Mouse (Mus musculus): ENCODE data around the gene Exoc6b. TPM values are rescaled to one million over a fixed set of nuclear protein-coding genes. Genes with fewer than 3 reads are reported as not detected.
A peak's percentile ranks its signal among the peaks of the same experiment; 100 is the strongest.
"Not testable (repeated sequence)": the region's sequence is repeated elsewhere in the genome, so short reads cannot be mapped to it uniquely, and the experiment has no call there.

The Exoc6b gene
- 10 to 100 TPM; 14.0 to 16.3 TPM for total RNA-seq (2021)
- long read RNA-seq, experiment 1, full-length matches to known transcripts: 3 of 12 reads
- long read RNA-seq, experiment 1, partial matches to known transcripts: 0 of 12 reads
- long read RNA-seq, experiment 1, other reads (novel, unspliced or antisense): 9 of 12 reads
- long read RNA-seq, experiment 2, full-length matches to known transcripts: 4 of 12 reads
- long read RNA-seq, experiment 2, partial matches to known transcripts: 4 of 12 reads
- long read RNA-seq, experiment 2, other reads (novel, unspliced or antisense): 4 of 12 reads

DNA sequence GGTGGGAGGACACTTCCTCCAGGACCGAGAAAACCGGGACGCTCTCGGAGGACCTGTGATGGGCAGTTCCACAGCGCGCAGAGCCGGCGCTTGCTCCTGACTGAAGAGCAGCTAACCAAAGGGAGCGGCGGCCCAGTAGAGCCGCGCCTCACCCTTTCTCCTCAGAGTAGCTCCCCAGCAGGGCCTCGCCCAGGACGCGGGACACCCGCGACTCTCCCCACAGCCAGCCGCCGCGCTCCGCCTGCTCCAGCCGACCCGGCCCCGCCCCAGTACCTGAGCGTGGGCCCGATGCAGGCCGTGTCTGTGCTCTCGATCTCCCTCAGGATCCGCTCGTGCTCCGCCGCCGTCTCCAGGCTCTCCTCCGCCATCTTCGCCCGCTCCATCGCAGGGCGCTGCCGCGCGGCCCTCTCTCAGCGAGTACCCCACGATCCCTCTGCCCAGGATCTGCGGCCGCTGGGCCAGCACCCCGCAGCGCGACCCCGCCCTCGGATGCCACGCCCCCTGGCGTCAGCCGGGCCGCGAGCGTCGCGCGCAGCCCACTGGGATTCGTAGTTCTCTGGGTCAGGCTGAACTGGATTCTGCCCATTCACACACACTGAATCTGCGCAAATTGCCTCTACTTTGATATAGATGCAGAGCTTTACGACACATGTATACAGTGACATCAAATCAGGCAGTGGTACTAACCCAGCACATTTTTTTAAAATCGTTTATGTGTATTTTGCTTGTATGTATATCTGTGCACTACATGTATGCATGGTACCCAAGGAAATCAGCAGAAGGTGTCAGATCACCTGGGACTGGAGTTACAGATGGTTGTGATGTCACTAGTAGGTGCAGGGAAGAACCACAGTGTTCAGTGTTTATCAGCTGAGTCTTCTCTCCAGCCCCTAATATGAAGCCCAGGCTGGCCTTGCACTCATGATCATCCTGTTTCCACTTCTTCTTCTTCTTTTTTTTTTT is at the start of gene Exoc6b:
TSS of gene Exoc6b (minus strand) at position 491 of the 963 bp plus-strand sequence.
- TF ChIP-seq CTCF (IDR thresholded peaks at IDR 0.05): peak; percentile 43
- peak; percentile 91 for DNase-seq
- Histone ChIP-seq H3K27ac (peak within 1 kb of the TSS; percentile 91), H3K4me3 (peak within 1 kb of the TSS; percentile 93)
- intact Hi-C loops (cut with DNase I): no loop called here

DNA sequence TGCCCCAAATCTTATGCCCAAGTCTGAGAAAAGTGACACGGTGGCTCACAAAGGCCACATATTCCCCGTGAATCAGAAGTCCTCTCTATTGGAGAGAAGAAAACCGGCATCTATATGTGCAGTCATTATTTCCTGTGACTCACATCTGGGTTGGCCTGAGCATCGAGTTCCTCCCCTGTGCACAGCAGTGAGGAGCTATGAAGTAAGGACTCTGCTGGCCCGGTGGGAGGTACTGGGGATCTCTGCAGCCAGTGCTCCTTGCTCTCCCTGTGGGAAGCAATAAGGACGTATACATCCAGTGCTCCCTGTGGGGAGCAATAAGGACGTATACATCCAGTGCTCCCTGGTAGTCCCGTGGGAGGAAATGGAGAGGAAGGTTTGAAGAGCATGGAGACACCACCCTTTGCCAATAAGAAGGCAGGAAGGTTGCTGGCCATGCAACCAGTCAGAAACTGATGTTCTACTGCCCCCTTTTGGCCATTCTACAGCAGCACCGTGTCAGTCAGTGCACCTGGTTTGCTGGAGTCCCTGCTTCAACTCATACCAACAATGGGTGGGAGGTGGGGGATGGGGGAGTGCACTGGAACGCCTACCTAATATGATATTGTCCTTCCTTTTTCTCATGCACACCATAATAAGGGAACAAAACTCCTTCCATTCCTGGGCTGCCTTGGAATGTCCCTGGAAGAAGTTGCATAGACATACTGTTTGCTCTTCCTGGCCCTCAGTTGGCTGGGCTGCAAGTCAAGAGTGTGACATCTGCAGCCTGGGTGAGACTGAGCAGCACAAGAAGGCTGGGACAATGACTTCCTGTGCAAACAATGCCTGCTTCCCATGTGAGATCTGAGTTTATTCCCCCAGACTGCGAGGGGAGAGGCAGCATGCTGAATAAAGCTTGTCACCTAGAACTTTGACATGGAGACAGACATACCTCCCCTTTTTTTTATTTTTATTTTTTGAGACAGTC is 48.5 kb upstream of the Exoc6b start:
- intact Hi-C loops (cut with DNase I): loop anchor here (1.0 to 10.0 kb wide), 2 partner anchors 80 to 203 kb away; no protein-coding TSS in a partner anchor
- peak; percentile 76 for TF ChIP-seq CTCF (IDR thresholded peaks at IDR 0.05)
- DNase-seq: peak; percentile 52
- H3K27ac ChIP-seq, H3K4me3 ChIP-seq: not testable (repeated sequence)

DNA sequence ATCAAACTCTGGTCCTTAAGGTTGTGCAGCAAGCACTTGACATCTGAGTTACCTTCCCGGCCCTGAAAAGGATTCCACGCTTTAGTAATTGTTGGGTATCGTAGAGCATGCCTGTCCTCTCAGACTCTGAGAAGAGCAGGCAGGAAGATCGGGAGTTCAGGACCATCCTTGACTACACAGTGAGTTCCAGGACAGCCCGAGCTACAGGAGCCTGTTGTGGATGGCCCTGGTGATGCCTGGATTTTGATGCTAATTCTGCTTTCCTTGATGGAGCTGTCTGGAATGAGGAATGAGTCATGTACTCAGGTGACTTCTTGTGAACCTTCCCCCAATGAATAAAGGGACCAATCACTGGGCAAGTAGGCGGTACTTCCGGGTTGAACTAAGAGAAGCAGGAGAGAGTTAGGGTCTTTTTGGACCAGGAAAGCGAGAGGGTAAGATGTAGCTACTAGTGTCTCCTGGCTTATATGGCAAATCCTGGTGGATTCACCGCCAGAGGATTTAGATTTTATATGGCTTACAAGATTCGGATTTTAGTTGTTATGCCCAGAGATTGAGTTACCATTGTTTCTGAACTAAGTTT is 35.8 kb upstream of the Exoc6b start:
- H3K4me3 ChIP-seq: no peak overlapping the region
- TF ChIP-seq CTCF (IDR thresholded peaks at IDR 0.05): no peak
- intact Hi-C loops (cut with DNase I): no loop called here

DNA sequence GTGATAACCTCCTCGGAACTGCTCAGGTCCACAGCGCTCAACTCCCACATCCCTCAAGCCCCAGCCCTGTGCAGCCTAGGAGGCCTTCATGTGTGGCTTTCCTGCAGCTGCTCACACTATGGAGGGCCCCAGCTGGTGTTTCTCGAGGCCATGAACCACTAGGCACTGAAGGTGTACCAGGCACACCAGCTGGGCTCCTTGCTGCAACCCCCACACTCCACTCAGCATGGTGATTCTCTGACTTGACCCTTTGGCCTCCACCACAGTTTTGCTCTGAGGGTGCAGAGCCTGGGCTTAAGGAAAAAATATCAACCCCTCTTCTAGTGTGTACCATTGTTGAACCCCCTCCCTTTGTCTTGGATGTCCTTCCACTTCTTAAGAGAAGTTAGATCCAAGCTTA is 34.0 kb upstream of the Exoc6b start:
- intact Hi-C loops (cut with DNase I): no loop called here
- no peak for TF ChIP-seq CTCF (IDR thresholded peaks at IDR 0.05)
- Histone ChIP-seq H3K27ac (no peak overlapping the region), H3K4me3 (no peak overlapping the region)
- no peak for DNase-seq

More for the DNA sequence above, 35.8 kb upstream of the Exoc6b start:
- H3K27ac ChIP-seq: no peak overlapping the region
- no peak for DNase-seq

DNA sequence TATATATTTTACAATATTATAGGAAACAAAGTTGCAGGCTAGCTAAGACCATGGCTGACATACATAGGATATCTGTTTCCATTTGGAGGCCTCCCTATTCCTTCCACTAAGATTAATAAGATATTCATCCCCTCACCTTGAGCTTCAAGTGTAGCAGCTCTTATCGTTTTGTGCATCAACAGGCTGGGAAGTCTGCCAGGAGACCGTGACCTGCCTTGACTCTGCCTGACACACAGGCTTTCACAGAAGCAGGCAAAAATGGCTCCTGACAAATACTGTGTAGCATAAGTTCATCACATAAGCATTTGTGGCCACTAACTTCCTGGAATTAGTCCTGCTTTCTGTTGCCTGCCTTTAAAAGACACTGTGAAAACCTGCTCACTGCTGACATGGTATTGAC is 27.1 kb upstream of the Exoc6b start:
- intact Hi-C loops (cut with DNase I): no loop called here
- no peak for TF ChIP-seq CTCF (IDR thresholded peaks at IDR 0.05)
- Histone ChIP-seq H3K27ac (no peak overlapping the region), H3K4me3 (no peak overlapping the region)
- no peak for DNase-seq

DNA sequence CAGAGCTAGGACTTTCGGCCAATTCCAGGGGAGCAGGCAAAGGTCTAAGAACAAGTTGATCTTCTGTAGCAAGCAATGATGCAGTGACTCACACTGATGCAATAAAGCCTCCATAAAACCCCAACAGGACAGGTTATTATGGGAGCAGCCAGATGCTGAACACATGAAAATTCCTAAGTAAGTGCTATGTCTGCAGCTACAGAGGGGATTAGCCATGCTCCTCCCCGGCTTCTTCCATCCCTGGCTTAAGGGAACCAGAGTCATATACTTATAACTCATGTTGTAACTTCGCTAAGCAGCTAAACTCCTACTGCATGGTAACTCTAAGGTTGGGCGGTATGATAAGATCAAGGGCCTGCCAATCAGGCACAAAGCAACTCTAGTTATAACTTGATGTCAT is 18.1 kb upstream of the Exoc6b start:
- H3K4me3 ChIP-seq: no peak overlapping the region
- TF ChIP-seq CTCF (IDR thresholded peaks at IDR 0.05): no peak
- peak overlapping the region; percentile 4 for H3K27ac ChIP-seq
- DNase-seq: no peak
- intact Hi-C loops (cut with DNase I): no loop called here

DNA sequence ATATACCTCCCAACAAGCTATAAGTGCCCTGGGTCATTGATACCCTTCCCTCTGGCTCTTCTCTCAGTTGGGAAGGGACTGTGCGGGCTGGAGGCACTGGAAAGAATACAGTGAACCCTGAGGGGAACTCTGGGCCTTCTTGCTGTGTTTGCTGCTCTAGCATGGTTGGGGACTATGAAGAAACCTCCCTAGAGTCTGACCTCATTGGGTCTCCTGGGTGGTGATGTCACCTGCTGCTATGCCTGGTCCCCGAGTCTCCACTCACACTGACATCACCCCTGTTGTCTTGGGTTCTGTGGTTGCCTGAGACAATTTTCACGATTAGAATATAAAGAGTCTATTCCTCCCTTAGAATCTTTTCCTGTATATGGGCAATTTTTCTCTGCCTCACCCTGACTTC is 17.3 kb upstream of the Exoc6b start:
- peak; percentile 44 for DNase-seq
- peak overlapping the region; percentile 53 for H3K27ac ChIP-seq
- intact Hi-C loops (cut with DNase I): no loop called here
- no peak for TF ChIP-seq CTCF (IDR thresholded peaks at IDR 0.05)
- H3K4me3 ChIP-seq: no peak overlapping the region

DNA sequence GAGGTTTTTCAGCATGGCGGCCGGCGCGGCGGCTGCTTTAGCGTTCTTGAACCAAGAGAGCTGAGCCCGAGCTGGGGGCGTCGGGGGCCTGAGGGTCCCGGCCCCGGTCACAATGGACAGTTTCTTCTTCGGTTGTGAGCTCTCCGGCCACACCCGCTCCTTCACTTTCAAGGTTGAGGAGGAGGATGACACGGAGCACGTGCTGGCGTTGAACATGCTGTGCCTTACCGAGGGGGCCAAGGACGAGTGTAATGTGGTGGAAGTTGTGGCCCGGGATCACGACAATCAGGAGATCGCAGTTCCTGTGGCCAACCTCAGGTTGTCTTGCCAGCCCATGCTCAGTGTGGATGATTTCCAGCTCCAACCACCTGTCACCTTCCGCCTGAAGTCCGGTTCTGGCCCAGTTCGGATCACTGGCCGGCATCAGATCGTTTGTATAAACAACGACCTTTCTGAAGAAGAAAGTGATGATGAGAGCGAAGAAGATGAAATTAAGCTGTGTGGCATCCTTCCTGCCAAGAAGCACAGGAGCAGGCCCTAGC is 6.9 kb upstream of the Exoc6b start:
- DNase-seq; H3K27ac ChIP-seq; intact Hi-C loops (cut with DNase I): not testable (repeated sequence)
- H3K4me3 ChIP-seq: peak overlapping the region; percentile 34; the same call in 1 of the 2 replicates

DNA sequence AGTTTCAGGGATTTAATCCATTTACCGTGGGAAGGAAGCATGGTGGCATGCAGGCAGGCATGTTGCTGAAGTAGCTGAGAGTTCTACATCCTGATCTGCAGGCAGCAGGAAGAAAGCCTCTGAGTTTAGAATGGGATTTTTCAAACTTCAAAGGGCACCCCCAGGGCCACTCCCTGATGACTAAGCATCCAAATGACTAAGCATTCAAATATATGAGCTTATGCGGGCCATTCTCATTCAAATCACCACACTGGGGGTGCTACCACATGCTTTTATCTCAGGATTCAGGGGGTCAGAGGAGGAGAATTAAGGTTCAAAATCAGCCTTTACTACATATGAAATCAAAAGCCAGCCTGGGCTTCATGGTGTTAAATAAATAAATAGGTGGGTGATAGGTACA is 5.7 kb upstream of the Exoc6b start:
- intact Hi-C loops (cut with DNase I): no loop called here
- no peak overlapping the region for H3K27ac ChIP-seq
- no peak for TF ChIP-seq CTCF (IDR thresholded peaks at IDR 0.05)
- H3K4me3 ChIP-seq: no peak overlapping the region
- no peak for DNase-seq

DNA sequence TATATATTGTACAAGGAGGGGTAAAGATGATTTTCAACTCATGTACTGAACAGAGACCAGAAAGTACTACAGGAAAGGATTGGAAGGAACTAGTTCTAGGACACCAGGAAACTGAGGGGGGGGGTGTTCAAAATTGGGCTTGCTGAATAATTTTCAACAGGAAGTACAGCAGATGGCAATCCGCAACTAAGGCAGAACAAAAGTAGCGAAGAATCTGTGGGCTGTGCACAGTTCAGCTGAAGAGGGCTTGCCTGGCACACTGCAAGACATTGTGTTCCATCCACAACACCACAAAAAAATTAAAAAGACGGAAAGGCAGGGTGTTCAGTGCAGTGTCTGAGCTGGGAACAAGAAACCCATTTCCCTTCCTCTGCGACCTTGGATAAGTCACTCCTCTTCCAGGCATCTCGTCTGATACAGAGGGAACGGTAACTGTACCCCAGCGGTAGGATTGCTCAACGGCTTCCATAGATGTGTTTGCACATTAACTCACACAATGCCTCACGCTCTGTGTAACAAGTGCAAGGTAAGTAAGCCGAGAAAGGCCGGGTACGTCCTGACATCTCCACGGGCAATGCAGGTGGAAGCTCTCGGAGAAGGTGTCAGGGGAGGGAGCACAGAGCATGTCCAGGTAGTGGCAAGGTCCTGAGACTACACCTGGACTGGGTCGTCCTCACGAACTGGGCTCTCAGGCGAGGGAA is 841 bp downstream of the Exoc6b start:
- H3K27ac ChIP-seq: peak overlapping the region; percentile 91
- intact Hi-C loops (cut with DNase I): no loop called here
- no peak for DNase-seq
- no peak for TF ChIP-seq CTCF (IDR thresholded peaks at IDR 0.05)
- peak overlapping the region; percentile 93 for H3K4me3 ChIP-seq

DNA sequence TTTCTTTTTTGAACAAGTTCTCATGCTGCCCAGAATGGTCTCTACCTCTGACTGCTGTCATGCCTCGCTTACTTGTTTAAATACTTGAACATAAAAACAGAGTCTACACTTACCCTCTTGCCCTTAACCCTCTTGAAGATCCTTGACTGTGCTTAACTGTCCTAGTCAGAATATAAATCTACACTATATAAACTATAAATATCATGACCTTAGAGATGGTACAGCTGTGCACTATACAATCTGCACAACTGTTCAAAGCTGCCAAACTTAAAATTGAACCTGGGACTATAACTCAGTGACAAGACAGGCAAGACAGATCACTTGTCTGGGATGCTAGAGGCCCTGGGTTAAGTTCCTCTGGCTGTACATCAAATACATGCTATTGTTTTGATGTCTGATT is 11.7 kb downstream of the Exoc6b start:
- DNase-seq: no peak
- intact Hi-C loops (cut with DNase I): no loop called here
- TF ChIP-seq CTCF (IDR thresholded peaks at IDR 0.05): no peak
- H3K27ac ChIP-seq: no peak overlapping the region
- no peak overlapping the region for H3K4me3 ChIP-seq
